Mouse (Mus musculus): Measurements from ENCODE around the gene Tecpr2.
A peak's percentile ranks its signal among the peaks of the same experiment; 100 is the strongest.

Tecpr2 gene

GRCm38 (mm10) chr12:110977345-110977733 is 88.3 kb downstream of the Tecpr2 start:
- ATAC-seq (ENCODE audit: low TSS enrichment), result no peak

GRCm38 (mm10) chr12:110977896-110978606 is 89.0 kb downstream of the Tecpr2 start:
- ATAC-seq (ENCODE audit: low TSS enrichment), result no peak

GRCm38 (mm10) chr12:110978607-110979406 is 89.7 kb downstream of the Tecpr2 start, which contains the start of gene Ankrd9:
TSS of gene Ankrd9 (minus strand) at chr12:110979040.
- peak; percentile 85 for ATAC-seq (ENCODE audit: low TSS enrichment)

GRCm38 (mm10) chr12:110979808-110980207 is 90.7 kb downstream of the Tecpr2 start:
- no peak for ATAC-seq (ENCODE audit: low TSS enrichment)

GRCm38 (mm10) chr12:110981736-110982135 is 92.7 kb downstream of the Tecpr2 start:
- no peak for ATAC-seq (ENCODE audit: low TSS enrichment)

GRCm38 (mm10) chr12:110983083-110983482 is 94.0 kb downstream of the Tecpr2 start:
- no peak for ATAC-seq (ENCODE audit: low TSS enrichment)

- no peak for ATAC-seq (ENCODE audit: low TSS enrichment)
Measured at GRCm38 (mm10) chr12:110983714-110984113, 94.7 kb downstream of the Tecpr2 start.

GRCm38 (mm10) chr12:110984598-110984997 is 95.5 kb downstream of the Tecpr2 start:
- no peak for ATAC-seq (ENCODE audit: low TSS enrichment)

GRCm38 (mm10) chr12:110985141-110985540 is 96.1 kb downstream of the Tecpr2 start:
- ATAC-seq (ENCODE audit: low TSS enrichment), result no peak

- no peak for ATAC-seq (ENCODE audit: low TSS enrichment)
Measured at GRCm38 (mm10) chr12:110986536-110987425, 97.7 kb downstream of the Tecpr2 start.

GRCm38 (mm10) chr12:110989409-110989808 is 100.3 kb downstream of the Tecpr2 start:
- ATAC-seq (ENCODE audit: low TSS enrichment), result no peak

GRCm38 (mm10) chr12:110990500-110990899 is 101.4 kb downstream of the Tecpr2 start:
- ATAC-seq (ENCODE audit: low TSS enrichment), result no peak

GRCm38 (mm10) chr12:110991361-110992127 is 102.5 kb downstream of the Tecpr2 start:
- ATAC-seq (ENCODE audit: low TSS enrichment), result peak; percentile 70

GRCm38 (mm10) chr12:110992128-110992553 is 103.1 kb downstream of the Tecpr2 start:
- ATAC-seq (ENCODE audit: low TSS enrichment), result peak; percentile 84

- ATAC-seq (ENCODE audit: low TSS enrichment), result no peak
Measured at GRCm38 (mm10) chr12:110992771-110993170, 103.7 kb downstream of the Tecpr2 start.

- ATAC-seq (ENCODE audit: low TSS enrichment), result no peak
Measured at GRCm38 (mm10) chr12:110993226-110993625, 104.2 kb downstream of the Tecpr2 start.

- ATAC-seq (ENCODE audit: low TSS enrichment), result no peak
Measured at GRCm38 (mm10) chr12:110994666-110995065, 105.6 kb downstream of the Tecpr2 start.

GRCm38 (mm10) chr12:110998092-110998491 is 109.0 kb downstream of the Tecpr2 start:
- ATAC-seq (ENCODE audit: low TSS enrichment), result no peak

- no peak for ATAC-seq (ENCODE audit: low TSS enrichment)
Measured at GRCm38 (mm10) chr12:110999820-111000219, 110.8 kb downstream of the Tecpr2 start.

- no peak for ATAC-seq (ENCODE audit: low TSS enrichment)
Measured at GRCm38 (mm10) chr12:111000956-111001355, 111.9 kb downstream of the Tecpr2 start.

GRCm38 (mm10) chr12:111004142-111004541 is 115.1 kb downstream of the Tecpr2 start:
- ATAC-seq (ENCODE audit: low TSS enrichment), result no peak
